Mouse (Mus musculus): ENCODE data around the gene Naxd. TPM values are rescaled to one million over a fixed set of nuclear protein-coding genes. Genes with fewer than 3 reads are reported as not detected.
A peak's percentile ranks its signal among the peaks of the same experiment; 100 is the strongest.

Gene Naxd
- polyA plus RNA-seq, 1 experiment from 2014 or later, result 130 TPM

GRCm38 (mm10) chr8:11457981-11458836 lies 39.1 kb upstream of the Naxd start:
- Histone ChIP-seq H3K36me3 (ENCODE audit: control insufficient read depth, insufficient read depth, low read length) (no peaks in the 10 kb centered on the region), H3K9me3 (ENCODE audit: control insufficient read depth, low read length) (no peaks in the 10 kb centered on the region), H3K4me1 (ENCODE audit: control insufficient read depth, insufficient read depth, low read length) (peaks cover 5% of the 10 kb centered on the region; the same call in 1 of the 2 replicates), H3K27ac (replicated peaks; ENCODE audit: low read depth, low read length) (no peak overlapping the region), H3K27me3 (ENCODE audit: control insufficient read depth, insufficient read depth, low read length) (no peaks in the 10 kb centered on the region), H3K4me3 (replicated peaks; ENCODE audit: low read depth, low read length) (no peak overlapping the region), H3K4me2 (ENCODE audit: low read length) (no peak overlapping the region), H3K9ac (replicated peaks; ENCODE audit: low read length) (no peak overlapping the region)
- 60% methylated on average over 12 of the region's 12 CpGs for WGBS
- ATAC-seq (ENCODE audit: low FRiP score, low TSS enrichment), result no peak
- no peak for DNase-seq

- H3K9me3 ChIP-seq (ENCODE audit: control insufficient read depth, low read length), result no peaks in the 10 kb centered on the region
- ATAC-seq (ENCODE audit: low FRiP score, low TSS enrichment) (no peak), DNase-seq (no peak)
- no peak overlapping the region for H3K9ac ChIP-seq (replicated peaks; ENCODE audit: low read length)
- H3K36me3 ChIP-seq (ENCODE audit: control insufficient read depth, insufficient read depth, low read length), result no peaks in the 10 kb centered on the region
- H3K27ac ChIP-seq (replicated peaks; ENCODE audit: low read depth, low read length), result no peak overlapping the region
- H3K4me2 ChIP-seq (ENCODE audit: low read length), result no peak overlapping the region
- H3K4me1 ChIP-seq (ENCODE audit: control insufficient read depth, insufficient read depth, low read length), result peaks cover 4% of the 10 kb centered on the region; the same call in 1 of the 2 replicates
- no peaks in the 10 kb centered on the region for H3K27me3 ChIP-seq (ENCODE audit: control insufficient read depth, insufficient read depth, low read length)
- H3K4me3 ChIP-seq (replicated peaks; ENCODE audit: low read depth, low read length), result no peak overlapping the region
- WGBS, result 63% methylated on average over 5 of the region's 5 CpGs
Observed at GRCm38 (mm10) chr8:11459016-11459415, 38.3 kb upstream of the Naxd start.

GRCm38 (mm10) chr8:11460934-11461333 lies 36.4 kb upstream of the Naxd start:
- Histone ChIP-seq H3K36me3 (ENCODE audit: control insufficient read depth, insufficient read depth, low read length) (no peaks in the 10 kb centered on the region), H3K27me3 (ENCODE audit: control insufficient read depth, insufficient read depth, low read length) (no peaks in the 10 kb centered on the region), H3K27ac (replicated peaks; ENCODE audit: low read depth, low read length) (no peak overlapping the region), H3K9ac (replicated peaks; ENCODE audit: low read length) (no peak overlapping the region), H3K4me2 (ENCODE audit: low read length) (no peak overlapping the region), H3K4me1 (ENCODE audit: control insufficient read depth, insufficient read depth, low read length) (no peaks in the 10 kb centered on the region), H3K4me3 (replicated peaks; ENCODE audit: low read depth, low read length) (no peak overlapping the region), H3K9me3 (ENCODE audit: control insufficient read depth, low read length) (no peaks in the 10 kb centered on the region)
- DNase-seq, result peak; percentile 40
- WGBS, result 58% methylated on average over 2 of the region's 2 CpGs
- ATAC-seq (ENCODE audit: low FRiP score, low TSS enrichment), result no peak

- DNase-seq, result no peak
- no peaks in the 10 kb centered on the region for H3K27me3 ChIP-seq (ENCODE audit: control insufficient read depth, insufficient read depth, low read length)
- H3K4me1 ChIP-seq (ENCODE audit: control insufficient read depth, insufficient read depth, low read length), result no peaks in the 10 kb centered on the region
- H3K4me2 ChIP-seq (ENCODE audit: low read length), result no peak overlapping the region
- no peak overlapping the region for H3K4me3 ChIP-seq (replicated peaks; ENCODE audit: low read depth, low read length)
- no peaks in the 10 kb centered on the region for H3K9me3 ChIP-seq (ENCODE audit: control insufficient read depth, low read length)
- no peak overlapping the region for H3K27ac ChIP-seq (replicated peaks; ENCODE audit: low read depth, low read length)
- H3K9ac ChIP-seq (replicated peaks; ENCODE audit: low read length), result no peak overlapping the region
- H3K36me3 ChIP-seq (ENCODE audit: control insufficient read depth, insufficient read depth, low read length), result no peaks in the 10 kb centered on the region
- WGBS, result 81% methylated on average over 2 of the region's 2 CpGs
- no peak for ATAC-seq (ENCODE audit: low FRiP score, low TSS enrichment)
Observed at GRCm38 (mm10) chr8:11461847-11462246, 35.5 kb upstream of the Naxd start.

GRCm38 (mm10) chr8:11462641-11463040 lies 34.7 kb upstream of the Naxd start:
- Histone ChIP-seq H3K27me3 (ENCODE audit: control insufficient read depth, insufficient read depth, low read length) (no peaks in the 10 kb centered on the region), H3K36me3 (ENCODE audit: control insufficient read depth, insufficient read depth, low read length) (no peaks in the 10 kb centered on the region), H3K4me2 (ENCODE audit: low read length) (no peak overlapping the region), H3K4me3 (replicated peaks; ENCODE audit: low read depth, low read length) (no peak overlapping the region), H3K4me1 (ENCODE audit: control insufficient read depth, insufficient read depth, low read length) (no peaks in the 10 kb centered on the region), H3K9me3 (ENCODE audit: control insufficient read depth, low read length) (no peaks in the 10 kb centered on the region), H3K27ac (replicated peaks; ENCODE audit: low read depth, low read length) (no peak overlapping the region), H3K9ac (replicated peaks; ENCODE audit: low read length) (no peak overlapping the region)
- DNase-seq (no peak), ATAC-seq (ENCODE audit: low FRiP score, low TSS enrichment) (no peak)
- 93% methylated on average over 4 of the region's 4 CpGs for WGBS

- Histone ChIP-seq H3K4me1 (ENCODE audit: control insufficient read depth, insufficient read depth, low read length) (no peaks in the 10 kb centered on the region), H3K27me3 (ENCODE audit: control insufficient read depth, insufficient read depth, low read length) (no peaks in the 10 kb centered on the region), H3K9me3 (ENCODE audit: control insufficient read depth, low read length) (no peaks in the 10 kb centered on the region), H3K27ac (replicated peaks; ENCODE audit: low read depth, low read length) (no peak overlapping the region), H3K36me3 (ENCODE audit: control insufficient read depth, insufficient read depth, low read length) (no peaks in the 10 kb centered on the region), H3K4me2 (ENCODE audit: low read length) (no peak overlapping the region), H3K4me3 (replicated peaks; ENCODE audit: low read depth, low read length) (no peak overlapping the region), H3K9ac (replicated peaks; ENCODE audit: low read length) (no peak overlapping the region)
- no peak for ATAC-seq (ENCODE audit: low FRiP score, low TSS enrichment)
- 93% methylated on average over 2 of the region's 2 CpGs for WGBS
- DNase-seq, result no peak
Observed at GRCm38 (mm10) chr8:11463541-11463888, 33.8 kb upstream of the Naxd start.

GRCm38 (mm10) chr8:11463889-11464706 lies 33.2 kb upstream of the Naxd start:
- Histone ChIP-seq H3K9ac (replicated peaks; ENCODE audit: low read length) (no peak overlapping the region), H3K27me3 (ENCODE audit: control insufficient read depth, insufficient read depth, low read length) (no peaks in the 10 kb centered on the region), H3K4me2 (ENCODE audit: low read length) (no peak overlapping the region), H3K27ac (replicated peaks; ENCODE audit: low read depth, low read length) (no peak overlapping the region), H3K4me1 (ENCODE audit: control insufficient read depth, insufficient read depth, low read length) (no peaks in the 10 kb centered on the region), H3K4me3 (replicated peaks; ENCODE audit: low read depth, low read length) (no peak overlapping the region), H3K36me3 (ENCODE audit: control insufficient read depth, insufficient read depth, low read length) (no peaks in the 10 kb centered on the region), H3K9me3 (ENCODE audit: control insufficient read depth, low read length) (no peaks in the 10 kb centered on the region)
- DNase-seq (no peak), ATAC-seq (ENCODE audit: low FRiP score, low TSS enrichment) (no peak)
- 86% methylated on average over 12 of the region's 12 CpGs for WGBS

- no peaks in the 10 kb centered on the region for H3K27me3 ChIP-seq (ENCODE audit: control insufficient read depth, insufficient read depth, low read length)
- ATAC-seq (ENCODE audit: low FRiP score, low TSS enrichment) (no peak), DNase-seq (no peak)
- H3K4me2 ChIP-seq (ENCODE audit: low read length), result no peak overlapping the region
- no peaks in the 10 kb centered on the region for H3K36me3 ChIP-seq (ENCODE audit: control insufficient read depth, insufficient read depth, low read length)
- no peak overlapping the region for H3K27ac ChIP-seq (replicated peaks; ENCODE audit: low read depth, low read length)
- no peaks in the 10 kb centered on the region for H3K4me1 ChIP-seq (ENCODE audit: control insufficient read depth, insufficient read depth, low read length)
- no peak overlapping the region for H3K4me3 ChIP-seq (replicated peaks; ENCODE audit: low read depth, low read length)
- H3K9me3 ChIP-seq (ENCODE audit: control insufficient read depth, low read length), result no peaks in the 10 kb centered on the region
- WGBS, result 91% methylated on average over 3 of the region's 3 CpGs
- no peak overlapping the region for H3K9ac ChIP-seq (replicated peaks; ENCODE audit: low read length)
Observed at GRCm38 (mm10) chr8:11464707-11464964, 32.7 kb upstream of the Naxd start.

GRCm38 (mm10) chr8:11465619-11466018 lies 31.7 kb upstream of the Naxd start:
- Histone ChIP-seq H3K27ac (replicated peaks; ENCODE audit: low read depth, low read length) (no peak overlapping the region), H3K4me1 (ENCODE audit: control insufficient read depth, insufficient read depth, low read length) (no peaks in the 10 kb centered on the region), H3K9ac (replicated peaks; ENCODE audit: low read length) (no peak overlapping the region), H3K4me3 (replicated peaks; ENCODE audit: low read depth, low read length) (no peak overlapping the region), H3K9me3 (ENCODE audit: control insufficient read depth, low read length) (no peaks in the 10 kb centered on the region), H3K4me2 (ENCODE audit: low read length) (no peak overlapping the region), H3K27me3 (ENCODE audit: control insufficient read depth, insufficient read depth, low read length) (no peaks in the 10 kb centered on the region), H3K36me3 (ENCODE audit: control insufficient read depth, insufficient read depth, low read length) (no peaks in the 10 kb centered on the region)
- WGBS, result 90% methylated on average over 4 of the region's 4 CpGs
- DNase-seq (no peak), ATAC-seq (ENCODE audit: low FRiP score, low TSS enrichment) (no peak)
